ENCODE assay signal across 18 mouse cellular contexts in the genomic region with DNA sequence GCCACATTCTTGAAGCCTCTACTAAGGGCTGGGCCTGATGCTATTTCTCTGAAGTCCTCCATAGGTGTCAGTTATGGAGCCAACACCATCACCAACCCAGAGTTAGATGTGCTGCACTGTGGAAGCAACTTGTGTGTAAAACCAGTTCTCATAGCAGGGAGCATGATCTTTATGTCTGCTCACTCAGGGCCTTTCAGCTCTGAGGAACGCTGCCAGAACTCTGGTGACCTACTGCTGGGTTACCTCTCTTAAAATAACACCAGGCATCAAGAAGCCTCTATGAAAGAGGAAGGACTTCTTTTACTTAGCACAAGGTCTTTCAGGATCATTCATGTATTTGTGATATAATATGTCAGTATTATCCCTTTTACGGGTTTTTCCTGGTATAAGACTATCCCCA. TPM values are rescaled to one million over a fixed set of nuclear protein-coding genes. Genes with fewer than 3 reads are reported as not detected.
DNase-seq lines count a peak whose midpoint lies in the region.
"Had no signal": no experiment of that assay in that cellular context is flagged by ENCODE, and none has a peak within 500 bp of the region (broad histone marks: within the 10 kb centered on the region; RNA-seq: fewer than 3 reads in every experiment).

No protein-coding gene starts in this region.

- H3K4me1 ChIP-seq in heart, embryonic 10.5 days = peaks cover 1% of the 10 kb centered on the region

- no peaks in the 10 kb centered on the region for H3K9me3 ChIP-seq in heart, embryonic 10.5 days
- H3K9me3 ChIP-seq: forebrain, embryonic 10.5 days; heart, embryonic 13.5 days; midbrain, embryonic 13.5 days; neural tube, embryonic 12.5 days had no signal

- no peaks in the 10 kb centered on the region for H3K27me3 ChIP-seq in heart, embryonic 10.5 days (ENCODE audit: insufficient read depth, poor library complexity, severe bottlenecking)
- H3K27me3 ChIP-seq: heart, embryonic 13.5 days; midbrain, embryonic 13.5 days; neural tube, embryonic 12.5 days had no signal

- WGBS in heart, embryonic 10.5 days = 91% methylated on average over 2 of the region's 2 CpGs

- no peak overlapping the region for H3K4me3 ChIP-seq in heart, embryonic 10.5 days
- H3K4me3 ChIP-seq: forebrain, embryonic 10.5 days; heart, embryonic 13.5 days; midbrain, embryonic 13.5 days; neural tube, embryonic 12.5 days had no signal

- DNase-seq in cerebellum, adult 9-10 months = peak; percentile 17
- DNase-seq in cerebellum, postnatal 4 days (ENCODE audit: low spot score in 2 of 2) = no peak
- peak; percentile 26 for DNase-seq in heart, adult 8-10 months (ENCODE audit: low spot score)
- DNase-seq in heart, embryonic 10.5 days (ENCODE audit: low spot score) = no peak
- peak; percentile 11 to 16 for DNase-seq in cerebellum, postnatal 36 days
- DNase-seq in skeletal muscle tissue, adult 2 months (ENCODE audit: low read depth, low spot score) = peak; percentile 48
- DNase-seq in thymus, postnatal 0 days (ENCODE audit: low spot score) = no peak
- DNase-seq: forebrain, postnatal 0 days; kidney, adult 18-20 months; kidney, postnatal 10 days; left cerebral cortex, postnatal 4 days; liver; lung, postnatal 10 days; thymus, postnatal 4 days had no signal

- H3K36me3 ChIP-seq in heart, embryonic 10.5 days = no peaks in the 10 kb centered on the region
- H3K36me3 ChIP-seq: forebrain, embryonic 10.5 days; midbrain, embryonic 13.5 days had no signal

- H3K27ac ChIP-seq in heart, embryonic 10.5 days = no peak overlapping the region
- H3K27ac ChIP-seq: forebrain, embryonic 10.5 days; heart, embryonic 13.5 days; midbrain, embryonic 13.5 days; neural tube, embryonic 12.5 days had no signal

RNA-seq across cellular contexts. Expression of gene Apmap, which starts 6.2 kb away (rescaled TPM):
- 10 to 100 TPM; 46.6 to 68.1 (median 52.7) TPM for total RNA-seq in heart, adult 8-10 months (2022)
- 32.8 and 34.2 TPM in 2 replicates for polyA plus RNA-seq in heart, embryonic 10.5 days (2016; fragmentation: Nextera tagmentation; extraction: Ambion mirVana)
- 36.6 and 41.1 TPM in 2 replicates for polyA plus RNA-seq in thymus, postnatal 0 days (2015; fragmentation: Nextera tagmentation; extraction: Ambion mirVana)

RNA-seq across cellular contexts. Expression of gene Cst7, which starts 32.0 kb away (rescaled TPM):
- not detected for total RNA-seq in heart, adult 8-10 months (2022)
- 0.15 and 0.58 TPM in 2 replicates for polyA plus RNA-seq in heart, embryonic 10.5 days (2016; fragmentation: Nextera tagmentation; extraction: Ambion mirVana)
- polyA plus RNA-seq in thymus, postnatal 0 days (2015; fragmentation: Nextera tagmentation; extraction: Ambion mirVana) = 11.2 and 12.5 TPM in 2 replicates
- total RNA-seq: forebrain, postnatal 0 days; left cerebral cortex, postnatal 4 days had no signal

Comparison
In these comparisons a context has a peak if more than half of its experiments do, and no peak if none do; other contexts are left out.
1. DNase-seq: peak in cerebellum, adult 9-10 months (single experiment), heart, adult 8-10 months (single experiment), cerebellum, postnatal 36 days (2 of 2) and skeletal muscle tissue, adult 2 months (single experiment); none in cerebellum, postnatal 4 days (0 of 2), heart, embryonic 10.5 days (single experiment) and thymus, postnatal 0 days (single experiment).